Mouse (Mus musculus) retina, adult 2 months (tissue): ENCODE data around the gene Ccl20.

Experiments used
- DNase-seq: peaks from one replicate; pipeline ENCODE4 v3.0.0-alpha.2; 2012; ENCODE audit warnings: low read depth, low spot score

Gene Ccl20

DNA sequence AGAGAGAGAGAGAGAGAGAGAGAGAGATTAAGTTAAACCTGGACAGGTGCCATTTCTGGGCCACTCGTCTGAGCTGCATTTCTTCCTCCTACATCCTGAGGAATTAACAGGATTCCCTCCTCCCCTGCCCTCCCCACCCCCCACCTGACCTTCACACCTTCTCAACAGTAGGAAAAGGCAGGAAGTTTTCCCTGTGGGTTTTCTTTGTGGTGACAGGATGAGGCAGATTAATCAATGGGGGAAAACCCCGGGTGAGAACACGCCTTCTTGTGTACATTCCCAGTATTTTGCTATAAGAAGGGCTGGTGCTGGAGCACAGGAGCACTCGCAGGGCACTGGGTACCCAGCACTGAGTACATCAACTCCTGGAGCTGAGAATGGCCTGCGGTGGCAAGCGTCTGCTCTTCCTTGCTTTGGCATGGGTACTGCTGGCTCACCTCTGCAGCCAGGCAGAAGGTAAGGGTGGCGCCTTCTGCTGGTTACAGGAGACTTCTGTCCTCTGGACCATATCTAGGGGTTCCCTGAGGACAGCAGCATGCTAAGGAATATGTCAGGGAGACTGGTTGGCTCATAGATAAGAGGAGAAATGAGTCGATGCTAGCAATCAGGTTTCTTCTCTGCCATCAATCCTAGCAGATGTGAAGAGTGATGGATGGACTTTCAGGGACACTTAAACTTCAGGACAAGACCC, at the start of gene Ccl20:
Gene Ccl20, plus strand, starts transcription at position 320 of the 691 bp plus-strand sequence.
- no peak for DNase-seq

GRCm38 (mm10) chr1:83067205-83067604, 49.4 kb upstream of the Ccl20 start:
- DNase-seq = no peak

DNA sequence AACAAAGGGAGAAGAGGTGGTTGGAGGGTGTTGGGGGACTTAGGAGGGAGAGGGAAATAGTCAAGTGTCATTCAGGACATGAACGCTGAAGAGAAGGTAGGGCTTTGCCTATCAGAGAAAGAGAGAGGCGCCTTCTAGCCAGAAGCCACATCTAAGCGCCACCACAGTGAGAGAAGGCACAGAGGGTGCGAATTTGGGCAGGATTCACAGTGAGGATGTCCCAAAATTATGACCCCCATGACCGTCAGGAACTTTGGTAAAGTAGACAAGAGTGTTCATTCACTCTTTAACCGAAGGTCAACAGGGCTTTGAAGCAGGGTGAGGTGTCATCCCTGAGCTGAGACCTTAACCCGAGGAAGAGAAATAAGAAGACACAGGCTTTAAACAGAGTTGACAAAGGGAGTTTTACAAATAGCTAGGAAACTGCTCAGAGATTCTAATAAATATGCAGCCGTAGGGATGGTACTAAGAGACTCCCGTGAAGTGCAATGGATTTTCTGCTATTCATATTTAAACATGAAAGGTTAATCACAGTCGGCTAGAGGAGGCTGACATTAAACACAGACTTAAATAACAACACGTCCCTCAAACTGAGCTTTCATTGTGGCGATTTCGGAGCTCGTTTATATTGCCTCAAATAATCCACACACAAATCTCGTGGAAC, 40.9 kb upstream of the Ccl20 start:
- no peak for DNase-seq

DNA sequence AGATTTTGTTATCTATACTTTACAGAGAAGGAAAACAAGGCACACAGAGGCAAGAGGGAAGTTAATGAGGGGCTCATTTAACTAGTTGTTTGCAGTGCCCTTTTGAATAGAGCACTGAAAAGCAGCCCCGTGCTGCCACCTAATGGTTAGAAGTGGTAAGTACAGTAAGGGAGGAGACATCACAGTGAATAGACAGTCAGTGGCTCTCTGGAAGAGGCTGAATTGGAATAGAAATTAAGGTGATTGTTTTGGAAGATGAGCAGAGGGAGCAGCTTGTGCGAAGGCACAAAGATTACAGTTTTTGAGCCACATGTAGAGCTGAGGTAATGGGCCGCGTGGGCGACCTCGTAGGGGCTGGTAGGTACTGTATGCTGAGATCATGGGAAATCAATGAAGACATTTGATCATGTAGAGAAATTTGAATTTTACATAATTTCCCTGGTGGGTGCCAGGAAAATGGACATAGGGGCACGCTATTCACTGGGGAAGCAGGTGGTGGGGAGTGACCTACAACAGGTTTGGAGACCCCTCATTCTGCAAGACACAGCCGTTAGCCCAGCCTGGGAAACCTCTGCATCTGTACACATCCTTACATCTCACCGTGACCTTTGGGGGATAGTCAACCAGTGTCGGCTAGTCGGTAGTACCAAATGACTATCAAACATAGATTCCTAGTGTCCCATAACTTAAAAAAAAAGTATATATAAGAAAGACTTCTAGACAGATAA, 40.2 kb upstream of the Ccl20 start:
- no peak for DNase-seq

DNA sequence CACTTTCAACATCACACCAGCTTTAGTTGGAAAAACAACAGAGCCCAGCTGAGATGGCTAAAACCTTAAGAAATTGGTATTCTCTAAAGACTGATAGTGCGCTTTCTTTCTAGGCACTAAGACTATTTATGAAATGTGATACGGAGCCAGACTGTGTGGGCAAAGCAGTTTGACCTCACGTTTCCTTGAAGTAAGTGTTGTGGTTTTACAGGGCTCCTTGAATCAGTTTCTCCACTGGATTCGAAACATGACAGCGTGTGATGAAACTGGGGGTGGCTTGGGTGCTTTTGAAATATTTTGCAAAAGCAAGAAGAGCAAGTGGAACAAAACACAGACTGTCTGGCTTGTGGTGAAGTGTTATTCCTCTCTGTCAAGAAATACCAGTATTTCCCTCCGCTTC, 39.5 kb upstream of the Ccl20 start:
- DNase-seq = no peak

DNA sequence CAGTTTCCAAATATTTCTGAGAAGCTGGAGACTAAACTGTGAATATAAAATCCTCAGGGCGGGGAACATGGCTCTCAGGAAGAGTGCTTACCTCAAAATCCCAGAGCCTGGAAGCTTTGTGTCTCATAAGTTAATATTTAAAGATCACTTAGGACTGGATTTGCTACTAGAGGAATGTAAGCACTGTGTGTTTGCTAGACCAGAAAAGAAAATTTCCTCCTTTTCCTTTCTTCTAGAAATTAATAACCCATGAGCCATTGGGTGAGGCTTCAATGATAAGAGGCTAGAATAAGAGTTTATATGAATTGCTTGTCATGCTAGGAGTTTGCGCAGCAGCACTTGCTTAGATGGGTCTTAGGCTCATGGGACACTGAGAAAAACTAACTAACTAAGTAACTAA, 31.8 kb upstream of the Ccl20 start:
- DNase-seq = no peak

- DNase-seq = no peak
Observed at GRCm38 (mm10) chr1:83091268-83091667, 25.3 kb upstream of the Ccl20 start.

DNA sequence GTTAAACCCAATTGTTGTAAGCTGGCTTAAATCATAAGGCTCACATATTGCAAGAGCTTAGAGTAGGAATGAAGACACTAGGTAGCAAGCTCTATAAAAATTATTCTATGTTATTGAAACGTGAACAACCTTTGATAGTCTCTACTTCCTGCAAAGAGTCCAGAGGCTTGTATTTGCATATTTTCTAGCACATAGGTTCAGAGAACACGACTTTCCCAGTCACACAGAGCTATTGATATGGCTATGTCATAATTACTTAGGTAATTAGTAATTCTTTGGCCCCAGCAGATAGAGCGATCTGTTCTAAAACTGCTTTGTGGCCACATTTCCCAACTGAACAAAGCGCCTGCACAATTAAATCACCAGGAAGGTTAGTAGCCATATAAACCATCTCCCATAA, 19.6 kb upstream of the Ccl20 start:
- DNase-seq = no peak

DNA sequence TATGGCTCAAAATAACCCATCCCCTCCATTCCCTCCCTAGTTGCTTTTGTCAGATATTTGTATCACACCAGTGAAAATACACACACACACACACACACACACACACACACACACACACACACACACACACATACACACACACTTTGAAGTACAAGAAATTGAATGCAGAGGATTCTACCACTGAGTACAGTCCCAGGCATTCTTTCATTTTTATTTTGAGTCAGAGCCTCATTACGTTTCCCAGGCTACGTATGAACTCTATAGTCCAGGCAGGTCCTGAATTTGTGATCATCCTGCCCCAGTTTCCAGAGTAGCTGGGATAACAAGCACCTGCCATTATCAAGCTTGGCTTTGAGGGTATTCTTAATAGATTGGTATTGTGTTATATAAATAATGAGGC, 17.4 kb upstream of the Ccl20 start:
- no peak for DNase-seq

DNA sequence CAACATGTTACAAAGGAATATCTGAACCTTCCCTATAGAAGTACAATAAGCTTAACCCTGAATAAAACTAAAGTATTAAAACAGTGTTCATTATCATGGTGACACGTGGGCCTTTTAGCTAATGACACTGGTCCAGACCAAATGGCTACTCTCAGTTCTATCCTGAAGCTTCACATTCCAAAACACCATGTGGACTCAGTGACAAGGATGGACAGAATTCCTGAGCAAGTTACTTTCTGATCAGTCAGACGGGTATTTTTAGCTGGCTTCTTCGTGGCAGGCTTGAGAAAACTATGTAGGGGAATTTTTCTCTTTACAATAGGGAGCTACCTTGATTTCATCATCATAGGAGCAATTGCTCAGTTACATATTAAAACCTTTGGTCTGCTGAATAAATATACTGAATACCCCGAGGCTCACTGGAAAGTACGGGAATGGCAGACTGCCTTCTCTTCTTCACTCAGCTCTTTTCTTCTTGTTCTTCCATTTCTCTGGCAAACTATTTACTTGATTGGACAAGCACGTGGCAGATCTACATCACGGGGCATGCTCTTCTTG, 16.9 kb upstream of the Ccl20 start:
- DNase-seq = no peak

DNA sequence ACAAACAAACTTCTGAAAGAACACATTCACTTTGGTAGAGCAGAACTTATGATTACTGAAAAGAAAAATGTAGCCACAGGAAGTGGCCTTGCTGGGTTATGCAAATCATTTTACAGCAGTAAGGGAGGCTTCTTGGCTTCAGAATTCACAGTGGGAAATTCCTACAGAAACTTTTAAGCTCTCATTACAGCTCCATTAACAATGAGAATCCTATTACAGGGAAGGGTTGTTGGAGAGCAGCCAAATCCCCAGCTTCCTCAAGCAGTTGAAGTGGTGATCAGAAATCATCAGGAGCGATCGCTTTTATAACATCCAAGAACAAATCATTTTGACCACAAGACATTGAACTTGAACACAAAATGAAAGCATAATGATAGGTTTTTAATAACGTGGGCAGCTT, 14.7 kb upstream of the Ccl20 start:
- no peak for DNase-seq

DNA sequence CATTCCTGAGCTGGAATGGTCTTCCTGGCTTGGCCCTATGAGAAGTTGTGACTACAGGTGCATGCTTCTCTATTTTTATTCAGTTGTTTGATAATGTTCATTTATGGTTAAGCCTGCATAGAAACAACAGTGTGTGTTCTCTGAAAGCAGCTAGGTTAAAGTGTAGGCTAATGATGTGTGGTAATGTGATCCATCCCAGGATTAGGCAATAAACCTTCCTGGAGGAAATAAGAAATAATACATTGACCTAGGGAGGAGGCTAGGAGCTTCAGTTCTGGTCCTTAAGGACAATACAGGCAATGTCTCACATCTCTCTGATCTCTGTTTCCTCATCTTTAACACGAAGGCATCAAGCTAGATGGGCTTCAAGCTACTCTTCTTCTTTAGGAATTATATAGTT, 11.1 kb upstream of the Ccl20 start:
- DNase-seq = no peak

DNA sequence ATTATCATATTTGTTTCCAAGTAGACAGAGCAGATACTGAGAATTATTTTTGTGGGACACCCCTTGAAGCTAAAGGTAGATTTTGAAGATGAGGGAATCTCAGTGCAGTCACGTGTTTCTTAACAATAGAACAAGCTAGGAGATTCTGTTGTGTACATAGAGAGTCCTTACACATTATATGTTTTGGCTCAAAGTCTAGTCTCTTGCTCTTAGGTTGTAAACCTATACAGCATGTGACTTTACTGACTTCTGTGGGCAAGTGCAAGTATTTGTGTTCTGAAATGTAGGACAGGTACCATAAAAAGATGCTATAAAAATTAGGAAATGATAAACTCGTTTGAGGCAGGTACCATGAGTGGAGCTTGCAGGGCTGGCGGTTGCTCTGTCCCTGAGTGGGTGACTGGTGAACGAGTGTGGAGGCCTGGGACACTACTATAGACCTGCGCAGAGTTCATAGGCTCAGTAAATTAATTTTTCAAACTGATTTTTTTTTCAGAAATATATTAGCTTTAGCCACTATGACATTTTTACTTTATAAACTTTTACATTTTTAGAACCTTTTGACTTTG, 9.1 kb upstream of the Ccl20 start:
- no peak for DNase-seq

DNA sequence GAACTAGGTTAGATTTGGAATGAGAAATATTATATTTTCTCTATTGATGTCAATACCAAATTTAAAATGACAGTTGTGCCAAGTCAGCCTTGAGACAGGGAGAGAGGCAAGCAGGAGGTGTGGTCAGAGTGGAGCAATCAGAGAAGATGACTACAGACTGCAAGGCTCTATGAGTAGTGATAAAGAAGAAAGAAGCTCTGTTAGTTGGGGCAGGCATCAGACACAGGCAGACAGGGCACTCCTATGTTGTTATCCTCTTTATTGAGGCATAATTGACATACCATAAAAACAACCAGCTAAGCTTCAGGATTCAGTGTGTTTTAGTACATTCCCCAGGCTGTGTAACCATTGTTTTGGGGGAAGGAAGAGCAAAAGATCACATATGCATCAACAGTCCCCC, 5.6 kb upstream of the Ccl20 start:
- no peak for DNase-seq

GRCm38 (mm10) chr1:83111726-83112125, 4.8 kb upstream of the Ccl20 start:
- DNase-seq = no peak

GRCm38 (mm10) chr1:83117217-83117616, 651 bp downstream of the Ccl20 start:
- no peak for DNase-seq

- no peak for DNase-seq
Observed at GRCm38 (mm10) chr1:83117661-83118060, 1.1 kb downstream of the Ccl20 start.

- no peak for DNase-seq
Observed at GRCm38 (mm10) chr1:83119903-83120302, 3.3 kb downstream of the Ccl20 start.

- no peak for DNase-seq
Observed at GRCm38 (mm10) chr1:83120312-83120711, 3.7 kb downstream of the Ccl20 start.

DNA sequence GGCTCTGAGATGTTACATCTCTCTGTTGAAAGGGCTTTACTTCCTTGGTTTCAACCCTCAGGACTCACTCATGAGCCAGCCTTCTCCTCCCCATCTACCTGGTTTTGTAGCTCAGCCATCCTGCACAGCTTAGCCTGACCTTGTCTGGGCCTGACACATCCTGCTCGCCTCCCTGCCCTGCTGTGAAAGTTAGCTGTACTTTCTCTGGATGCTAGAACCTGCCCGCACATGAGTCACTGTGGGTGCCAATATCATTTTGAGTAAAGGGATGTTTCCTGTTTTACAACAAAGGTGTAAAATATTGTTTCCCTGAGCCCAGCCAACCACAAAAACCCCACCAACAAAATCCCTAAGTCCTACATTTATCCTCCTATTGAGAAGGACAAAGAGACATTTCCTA, 6.6 kb downstream of the Ccl20 start:
- DNase-seq = no peak

DNA sequence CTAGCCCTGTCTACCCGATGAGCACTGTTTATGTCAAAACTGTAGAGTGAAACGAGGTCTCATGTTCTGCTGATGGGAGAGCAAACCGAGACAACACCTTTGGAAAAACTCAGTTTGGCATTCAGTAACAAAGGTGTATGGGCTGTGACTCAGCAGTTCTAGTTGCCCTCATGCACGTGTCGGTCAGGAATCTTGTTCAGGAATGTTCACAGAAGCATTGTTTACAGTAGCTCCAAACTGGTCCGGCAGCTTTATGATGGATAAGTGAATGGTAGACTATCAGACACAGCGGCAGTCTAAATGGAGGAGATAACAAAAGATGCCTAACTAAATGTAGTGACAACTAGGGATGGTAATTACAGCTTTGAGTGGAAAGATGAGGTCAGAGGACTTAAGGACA, 19.3 kb downstream of the Ccl20 start:
- no peak for DNase-seq

DNA sequence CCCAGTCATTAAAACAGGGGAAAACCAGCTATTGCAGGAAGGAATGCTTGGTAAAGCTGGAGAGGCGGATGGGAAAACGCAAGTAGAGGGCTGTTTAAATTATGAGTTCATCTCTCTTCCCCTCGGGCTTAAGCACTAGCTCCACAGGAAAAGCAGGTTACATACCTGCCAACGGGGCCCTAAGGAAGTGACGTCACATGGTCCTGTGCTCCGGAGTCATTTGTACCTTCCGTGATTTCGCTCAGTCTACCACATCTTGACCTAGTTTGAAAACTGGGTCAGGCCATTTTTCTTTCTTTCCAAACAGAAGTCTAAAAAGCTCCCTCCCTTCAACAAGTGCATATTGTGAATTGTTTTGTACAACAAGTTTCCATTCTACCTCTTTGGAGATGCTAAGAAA, 21.3 kb downstream of the Ccl20 start:
- no peak for DNase-seq
